In the genomic region with DNA sequence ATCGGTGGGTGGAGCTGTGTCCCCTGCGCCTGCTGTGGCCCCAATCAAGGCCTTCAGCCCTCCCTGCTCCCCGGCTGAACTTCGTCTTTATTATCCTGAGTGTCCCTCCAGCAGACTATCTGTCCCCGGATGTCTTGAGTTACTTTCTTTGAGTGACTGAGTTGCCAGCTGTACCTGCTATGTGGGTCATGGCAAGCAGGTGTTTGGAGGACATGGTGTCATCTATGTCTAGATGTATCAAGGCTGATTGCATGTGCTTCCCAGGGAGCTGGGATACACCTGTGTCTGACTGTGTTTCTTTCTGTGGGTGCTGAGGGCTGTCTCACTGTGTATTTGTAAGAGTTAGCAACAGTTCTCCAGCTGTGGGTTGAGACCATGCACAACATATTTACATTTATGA, we compare ENCODE assay signal across 9 mouse cellular contexts. TPM values are rescaled to one million over a fixed set of nuclear protein-coding genes. Genes with fewer than 3 reads are reported as not detected.
DNase-seq lines count a peak whose midpoint lies in the region; ATAC-seq and TF ChIP-seq lines count a peak whose summit lies in the region.
"Had no signal": no experiment of that assay in that cellular context is flagged by ENCODE, and none has a peak within 500 bp of the region (broad histone marks: within the 10 kb centered on the region; RNA-seq: fewer than 3 reads in every experiment).

No protein-coding gene starts in this region.

- WGBS in kidney, postnatal 0 days = 6% methylated on average over 5 of the region's 5 CpGs
- WGBS in embryonic facial prominence, embryonic 13.5 days = 7% methylated on average over 5 of the region's 5 CpGs
- WGBS in intestine, embryonic 15.5 days = 4% methylated on average over 5 of the region's 5 CpGs
- WGBS in neural tube, embryonic 12.5 days = 5% methylated on average over 5 of the region's 5 CpGs

- H3K36me3 ChIP-seq in kidney, postnatal 0 days (ENCODE audit: insufficient read depth, low read length) = no peaks in the 10 kb centered on the region
- peaks cover 19% of the 10 kb centered on the region for H3K36me3 ChIP-seq in embryonic facial prominence, embryonic 13.5 days
- no peaks in the 10 kb centered on the region for H3K36me3 ChIP-seq in intestine, embryonic 15.5 days
- peaks cover 29% of the 10 kb centered on the region for H3K36me3 ChIP-seq in neural tube, embryonic 12.5 days

- peaks cover 18% of the 10 kb centered on the region; the same call in 1 of the 2 replicates for H3K27me3 ChIP-seq in kidney, postnatal 0 days (ENCODE audit: insufficient read depth, low read length)
- H3K27me3 ChIP-seq in embryonic facial prominence, embryonic 13.5 days = peaks cover 15% of the 10 kb centered on the region; the same call in 1 of the 2 replicates
- H3K27me3 ChIP-seq in intestine, embryonic 15.5 days (replicated peaks) = peaks cover 18% of the 10 kb centered on the region
- peaks cover 8% of the 10 kb centered on the region for H3K27me3 ChIP-seq in neural tube, embryonic 12.5 days (replicated peaks)

- H3K9me3 ChIP-seq in kidney, postnatal 0 days (replicated peaks; ENCODE audit: low read length) = no peaks in the 10 kb centered on the region
- no peaks in the 10 kb centered on the region for H3K9me3 ChIP-seq in embryonic facial prominence, embryonic 13.5 days
- no peaks in the 10 kb centered on the region for H3K9me3 ChIP-seq in intestine, embryonic 15.5 days
- no peaks in the 10 kb centered on the region for H3K9me3 ChIP-seq in neural tube, embryonic 12.5 days

- H3K4me2 ChIP-seq in kidney, postnatal 0 days (ENCODE audit: low read length) = peak overlapping the region; percentile 83
- peak overlapping the region; percentile 95 for H3K4me2 ChIP-seq in embryonic facial prominence, embryonic 13.5 days
- peak overlapping the region; percentile 97 for H3K4me2 ChIP-seq in intestine, embryonic 15.5 days (replicated peaks)
- peak overlapping the region; percentile 86 for H3K4me2 ChIP-seq in neural tube, embryonic 12.5 days (replicated peaks)

- peak overlapping the region; percentile 40 for H3K4me3 ChIP-seq in kidney, postnatal 0 days (replicated peaks; ENCODE audit: low read depth, low read length)
- H3K4me3 ChIP-seq in embryonic facial prominence, embryonic 13.5 days = peak overlapping the region; percentile 62
- peak overlapping the region; percentile 40 for H3K4me3 ChIP-seq in intestine, embryonic 15.5 days (replicated peaks)
- H3K4me3 ChIP-seq in neural tube, embryonic 12.5 days = peak overlapping the region; percentile 76

- peaks cover 16% of the 10 kb centered on the region; the same call in 1 of the 2 replicates for H3K4me1 ChIP-seq in kidney, postnatal 0 days (replicated peaks; ENCODE audit: insufficient read depth, low read length)
- H3K4me1 ChIP-seq in embryonic facial prominence, embryonic 13.5 days = peaks cover 71% of the 10 kb centered on the region
- H3K4me1 ChIP-seq in intestine, embryonic 15.5 days (replicated peaks) = peaks cover 27% of the 10 kb centered on the region
- peaks cover 70% of the 10 kb centered on the region for H3K4me1 ChIP-seq in neural tube, embryonic 12.5 days

- no peak overlapping the region for H3K27ac ChIP-seq in kidney, postnatal 0 days
- H3K27ac ChIP-seq in embryonic facial prominence, embryonic 13.5 days = peak overlapping the region; percentile 64; the same call in 1 of the 2 replicates
- no peak overlapping the region for H3K27ac ChIP-seq in intestine, embryonic 15.5 days
- H3K27ac ChIP-seq in neural tube, embryonic 12.5 days = no peak overlapping the region

- no peak for DNase-seq in kidney, postnatal 0 days (ENCODE audit: low spot score)
- DNase-seq in kidney, adult 9 months = no peak
- no peak for DNase-seq in retina, embryonic 14.5 days (ENCODE audit: low spot score)
- no peak for DNase-seq in adrenal gland, adult (ENCODE audit: inconsistent age in 2 of 2, low spot score in 1 of 2)
- DNase-seq in adrenal gland, adult 8-10 months = no peak

- no peak for ATAC-seq in kidney, postnatal 0 days (replicated peaks; ENCODE audit: low FRiP score, low read depth)
- no peak for ATAC-seq in embryonic facial prominence, embryonic 13.5 days (ENCODE audit: insufficient number of reproducible peaks, insufficient read depth, low FRiP score, low TSS enrichment, low read depth)
- ATAC-seq in intestine, embryonic 15.5 days = no peak
- ATAC-seq in neural tube, embryonic 12.5 days (ENCODE audit: low FRiP score, low read depth) = no peak

- no peak for TF ChIP-seq CTCF in kidney, postnatal 0 days (IDR thresholded peaks at IDR 0.05; ENCODE audit: low read depth)

- peak overlapping the region; percentile 51; the same call in 1 of the 2 replicates for H3K9ac ChIP-seq in kidney, postnatal 0 days (ENCODE audit: low read depth, low read length)
- peak overlapping the region; percentile 79 for H3K9ac ChIP-seq in embryonic facial prominence, embryonic 13.5 days
- peak overlapping the region; percentile 35; the same call in 1 of the 2 replicates for H3K9ac ChIP-seq in intestine, embryonic 15.5 days
- H3K9ac ChIP-seq in neural tube, embryonic 12.5 days = peak overlapping the region; percentile 83

RNA-seq across cellular contexts. Expression of gene Dpf1, which starts 6.0 kb away (rescaled TPM):
- 0.70 and 0.72 TPM in 2 replicates for polyA plus RNA-seq in kidney, postnatal 0 days (2015; fragmentation: Nextera tagmentation; extraction: Ambion mirVana)
- polyA plus RNA-seq in embryonic facial prominence, embryonic 13.5 days (2015; fragmentation: Nextera tagmentation; extraction: Ambion mirVana) = 28.4 and 29.9 TPM in 2 replicates
- polyA plus RNA-seq in intestine, embryonic 15.5 days (2015; fragmentation: Nextera tagmentation; extraction: Ambion mirVana) = 6.7 and 6.8 TPM in 2 replicates
- 105 and 118 TPM in 2 replicates for polyA plus RNA-seq in neural tube, embryonic 12.5 days (2016; fragmentation: Nextera tagmentation; extraction: Ambion mirVana)
- total RNA-seq in adrenal gland, adult 8-10 months (2022) = 1 to 10 TPM; 2.6 to 6.1 (median 4.0) TPM
- total RNA-seq: neutrophil, adult 5-6 weeks had no signal

RNA-seq across cellular contexts. Expression of gene Ppp1r14a, which starts 20.6 kb away (rescaled TPM):
- 21.6 and 25.0 TPM in 2 replicates for polyA plus RNA-seq in kidney, postnatal 0 days (2015; fragmentation: Nextera tagmentation; extraction: Ambion mirVana)
- polyA plus RNA-seq in embryonic facial prominence, embryonic 13.5 days (2015; fragmentation: Nextera tagmentation; extraction: Ambion mirVana) = 10.1 and 10.5 TPM in 2 replicates
- polyA plus RNA-seq in intestine, embryonic 15.5 days (2015; fragmentation: Nextera tagmentation; extraction: Ambion mirVana) = 44.3 and 50.7 TPM in 2 replicates
- polyA plus RNA-seq in neural tube, embryonic 12.5 days (2016; fragmentation: Nextera tagmentation; extraction: Ambion mirVana) = 57.5 and 72.1 TPM in 2 replicates
- 1 to 10 TPM; 4.8 to 8.0 (median 5.5) TPM for total RNA-seq in adrenal gland, adult 8-10 months (2022)
- total RNA-seq: neutrophil, adult 5-6 weeks had no signal

RNA-seq across cellular contexts. Expression of gene Spint2, which starts 28.0 kb away (rescaled TPM):
- 460 and 496 TPM in 2 replicates for polyA plus RNA-seq in kidney, postnatal 0 days (2015; fragmentation: Nextera tagmentation; extraction: Ambion mirVana)
- polyA plus RNA-seq in embryonic facial prominence, embryonic 13.5 days (2015; fragmentation: Nextera tagmentation; extraction: Ambion mirVana) = 118 and 127 TPM in 2 replicates
- polyA plus RNA-seq in intestine, embryonic 15.5 days (2015; fragmentation: Nextera tagmentation; extraction: Ambion mirVana) = 633 and 716 TPM in 2 replicates
- polyA plus RNA-seq in neural tube, embryonic 12.5 days (2016; fragmentation: Nextera tagmentation; extraction: Ambion mirVana) = 23.5 and 23.9 TPM in 2 replicates
- total RNA-seq in adrenal gland, adult 8-10 months (2022) = 100 to 1,000 TPM in 2 of 4 experiments, 10 to 100 TPM in 2; 75.9 to 116 (median 96.8) TPM
